Mouse (Mus musculus): Measurements from ENCODE around the gene Nav1. TPM values are rescaled to one million over a fixed set of nuclear protein-coding genes. Genes with fewer than 3 reads are reported as not detected.
A peak's percentile ranks its signal among the peaks of the same experiment; 100 is the strongest.

Gene Nav1
- total RNA-seq, 2 experiments from 2014 or later = 50.5 to 56.8 TPM

- no peak for DNase-seq (ENCODE audit: low spot score in 2 of 2)
Measured at GRCm38 (mm10) chr1:135617344-135617743, 10.2 kb upstream of the Nav1 start.

- DNase-seq (ENCODE audit: low spot score in 2 of 2) = peak in 1 of 2 experiments; percentile 41
Measured at GRCm38 (mm10) chr1:135615715-135616641, 8.9 kb upstream of the Nav1 start.

DNA sequence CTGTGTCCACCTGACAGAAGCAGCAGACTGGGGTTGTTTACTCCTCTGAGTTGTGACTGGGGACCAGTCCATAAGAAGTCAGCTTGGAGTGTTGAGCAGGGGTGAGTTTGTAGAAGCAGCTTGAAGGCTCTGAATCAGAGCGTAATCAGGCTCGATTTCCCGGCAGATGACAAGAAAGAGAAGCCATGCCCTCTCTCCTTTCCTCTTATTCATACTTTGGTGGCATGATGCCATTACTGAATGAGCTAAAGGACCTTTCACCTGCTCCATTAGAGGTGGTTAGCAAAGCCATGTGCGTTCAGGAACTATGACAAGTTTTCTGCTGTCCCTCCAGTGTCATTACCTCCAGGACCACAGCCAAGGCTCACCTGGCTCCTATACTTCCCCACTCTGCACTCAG, 2.5 kb upstream of the Nav1 start:
- DNase-seq (ENCODE audit: low spot score in 2 of 2) = no peak

DNA sequence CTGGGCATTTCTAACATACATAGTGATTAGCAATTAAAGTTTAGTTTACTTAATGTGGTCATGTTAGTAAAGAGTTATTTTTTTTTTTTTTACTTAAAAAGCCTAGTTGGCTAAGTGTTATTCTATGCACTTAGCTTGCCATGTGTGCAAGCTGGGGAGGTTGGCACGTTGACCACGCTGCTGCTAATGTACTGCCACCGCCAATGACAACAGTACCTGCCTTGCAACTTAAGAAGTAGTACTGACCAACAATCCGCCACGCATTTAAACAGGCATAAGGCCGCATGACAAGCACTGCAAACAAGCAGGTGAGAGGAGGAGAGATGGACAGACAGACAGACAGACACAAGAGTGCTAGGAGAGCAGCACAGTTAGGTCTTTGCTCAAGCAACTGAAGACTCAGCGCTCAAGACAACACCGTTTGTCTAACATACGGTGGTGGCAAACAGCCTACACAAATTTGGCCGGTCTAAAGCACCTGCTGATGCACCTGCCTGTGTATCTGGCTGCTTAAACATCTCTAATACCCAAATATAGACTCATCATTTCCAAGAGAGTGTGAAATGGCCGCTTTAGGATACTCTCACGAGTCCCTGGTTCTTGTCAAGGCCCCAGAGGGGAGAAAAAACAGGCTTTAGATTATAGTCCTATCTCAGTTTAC, 610 bp downstream of the Nav1 start:
- no peak for DNase-seq (ENCODE audit: low spot score in 2 of 2)

DNA sequence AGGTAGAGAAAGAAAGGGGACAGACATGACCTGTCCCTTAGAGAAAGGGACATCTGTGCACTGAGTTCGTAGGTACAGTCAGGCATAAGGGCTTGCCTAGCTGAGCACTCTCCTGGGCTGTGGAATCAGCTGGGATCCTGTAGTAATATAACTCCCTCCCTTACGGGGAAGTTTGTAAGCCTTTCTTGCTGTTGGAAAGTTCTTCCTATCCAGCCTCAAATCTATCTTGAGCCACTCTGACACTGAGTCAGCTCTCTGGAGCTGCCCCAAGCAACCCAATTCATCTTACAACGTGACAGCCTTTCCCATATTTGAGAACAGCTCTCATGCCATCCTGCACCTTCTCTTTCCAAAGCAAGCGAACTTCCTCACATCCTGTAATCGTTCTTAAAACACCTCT, 1.6 kb downstream of the Nav1 start:
- DNase-seq (ENCODE audit: low spot score in 2 of 2) = no peak

DNA sequence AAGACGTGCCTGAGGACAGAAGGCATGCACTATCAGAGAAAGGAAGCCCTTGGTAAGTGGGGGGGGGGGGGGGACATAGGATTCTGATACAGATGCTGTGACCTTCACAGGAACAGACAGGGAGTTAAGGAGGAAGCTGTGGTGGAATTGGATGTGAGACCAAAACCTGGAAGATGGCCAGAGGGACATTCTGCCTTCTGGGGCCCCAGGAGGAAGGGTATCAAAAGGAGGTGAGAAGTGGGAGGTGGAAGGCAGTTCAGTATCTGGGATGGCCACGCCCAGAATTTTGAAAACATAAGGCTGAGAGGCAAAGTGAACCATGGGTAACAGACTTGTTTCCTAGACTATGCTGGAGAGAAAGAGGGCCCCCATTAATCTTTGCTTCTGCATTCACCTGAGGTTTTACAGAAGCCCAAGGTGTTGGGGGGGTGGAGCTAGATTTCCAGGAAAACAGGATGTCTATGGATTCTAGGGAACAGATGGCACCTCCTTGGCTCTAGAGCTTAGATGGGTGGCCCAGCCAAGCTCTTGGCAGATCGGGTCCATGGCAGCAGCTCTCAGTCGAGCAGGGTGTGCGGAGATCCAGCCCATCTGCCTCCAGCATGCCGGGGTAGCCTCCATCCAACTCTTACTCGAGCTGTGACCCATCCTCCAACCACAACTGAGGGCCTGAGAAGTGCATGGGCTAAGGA, 2.6 kb downstream of the Nav1 start:
- peak in 1 of 2 experiments; percentile 76 for DNase-seq (ENCODE audit: low spot score in 2 of 2)

- DNase-seq (ENCODE audit: low spot score in 2 of 2) = no peak
Measured at GRCm38 (mm10) chr1:135603121-135603870, 3.8 kb downstream of the Nav1 start.

DNA sequence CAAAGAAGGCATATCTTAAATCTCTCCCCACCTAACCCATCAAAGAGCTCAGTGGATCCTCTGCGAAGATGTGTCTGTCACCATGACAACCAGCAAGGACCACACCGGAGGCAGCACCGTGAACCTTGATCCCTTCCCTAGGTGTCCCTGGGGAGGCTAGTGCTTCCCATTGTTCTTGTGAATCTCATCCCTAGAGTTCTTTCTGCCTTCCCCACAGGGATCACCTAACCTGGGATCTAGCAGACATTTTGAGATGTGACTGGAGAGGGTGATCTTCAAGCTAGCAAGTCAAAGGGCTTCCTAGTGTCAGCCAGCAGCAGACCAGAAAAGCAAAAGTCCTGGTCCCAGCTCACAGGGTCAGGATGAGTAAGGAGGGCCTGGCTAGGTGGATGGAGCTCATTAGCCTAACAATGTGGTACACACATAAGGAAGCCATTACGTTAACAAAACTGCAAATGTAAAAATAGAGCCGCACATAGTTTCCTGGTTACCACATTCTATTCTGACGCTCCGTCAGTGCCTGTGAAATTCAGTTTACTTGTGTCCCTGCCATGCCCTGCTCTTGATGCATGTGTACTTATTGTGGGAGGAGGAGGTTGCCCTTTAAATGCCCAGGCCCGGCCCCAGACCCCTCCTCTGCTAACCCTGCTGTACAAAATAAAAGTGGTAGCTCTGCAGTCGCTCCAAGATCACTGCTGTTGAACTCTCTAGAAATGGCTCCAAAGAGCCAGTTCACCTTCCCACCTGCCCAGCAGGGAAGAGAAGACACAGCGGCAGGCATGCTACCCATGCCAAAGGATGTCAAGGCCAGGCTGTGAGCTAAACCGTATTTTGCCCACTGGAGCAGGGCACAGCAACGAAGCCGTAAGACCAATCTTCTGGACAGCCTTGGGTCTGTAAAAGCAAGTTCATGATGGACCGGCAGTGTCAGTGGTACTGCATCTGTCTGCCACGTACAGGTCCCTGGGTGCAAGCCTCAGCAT, 6.8 kb downstream of the Nav1 start:
- DNase-seq (ENCODE audit: low spot score in 2 of 2) = no peak

GRCm38 (mm10) chr1:135598251-135598879, 8.7 kb downstream of the Nav1 start:
- no peak for DNase-seq (ENCODE audit: low spot score in 2 of 2)

DNA sequence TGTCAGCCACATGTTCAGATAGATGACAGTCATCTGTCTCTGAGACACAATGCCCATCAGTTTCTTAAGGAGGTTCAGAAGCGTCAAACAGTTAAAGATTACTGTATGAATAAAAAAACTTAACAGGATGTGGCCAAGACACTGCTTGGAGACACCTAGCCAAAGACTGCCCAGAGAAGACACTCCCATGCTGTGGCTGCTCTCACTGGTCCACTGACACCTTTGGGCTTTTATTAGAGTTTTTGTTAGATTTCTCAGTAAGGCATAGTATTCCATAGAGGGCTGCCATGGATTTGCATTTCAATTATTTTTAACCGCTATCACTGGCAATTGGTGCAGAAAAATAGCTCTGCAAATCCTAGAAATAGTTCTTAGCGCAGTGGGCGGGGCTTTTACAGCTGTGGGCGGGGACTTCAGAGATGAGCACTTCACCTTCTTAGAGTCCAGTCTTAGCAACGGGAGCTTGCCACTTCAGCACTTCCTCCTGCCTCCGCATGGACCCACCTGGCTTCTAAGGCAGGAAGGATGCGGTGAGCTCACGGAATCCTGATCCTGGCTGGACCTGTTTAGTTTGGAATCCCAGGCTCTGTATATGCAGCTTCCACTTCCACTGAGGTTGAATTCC, 12.7 kb downstream of the Nav1 start:
- no peak for DNase-seq (ENCODE audit: low spot score in 2 of 2)

DNA sequence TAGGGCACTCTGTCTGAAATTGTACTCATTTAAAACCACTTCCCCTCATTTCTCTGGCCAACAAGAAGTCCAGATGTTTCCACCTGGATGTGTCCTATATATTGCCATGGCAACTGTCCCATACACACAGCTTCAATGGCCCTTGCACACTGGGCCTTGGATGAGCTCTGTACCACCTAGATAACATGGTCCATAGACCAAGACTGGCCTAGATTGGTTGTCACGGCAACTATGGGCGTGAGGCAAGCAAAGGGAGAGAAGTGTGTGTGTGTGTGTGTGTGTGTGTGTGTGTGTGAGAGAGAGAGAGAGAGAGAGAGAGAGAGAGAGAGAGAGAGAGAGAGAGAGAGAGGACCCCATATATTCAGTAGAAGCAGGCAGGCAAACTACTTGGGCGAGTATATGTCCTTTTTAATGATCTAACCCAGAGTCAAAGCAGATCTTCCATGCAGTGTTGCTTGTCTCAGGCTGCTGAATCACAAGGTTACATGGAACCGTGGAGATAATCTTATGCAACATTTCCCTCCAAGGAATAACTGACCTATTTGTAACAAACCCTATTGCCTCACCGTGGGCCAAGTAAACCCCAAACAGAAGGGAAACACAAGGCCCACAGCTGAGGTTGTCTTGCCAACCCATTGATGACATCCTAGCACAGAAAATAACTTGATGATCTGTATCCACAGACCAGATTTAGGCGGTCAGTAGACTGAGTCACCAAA, 13.4 kb downstream of the Nav1 start:
- DNase-seq (ENCODE audit: low spot score in 2 of 2) = no peak

DNA sequence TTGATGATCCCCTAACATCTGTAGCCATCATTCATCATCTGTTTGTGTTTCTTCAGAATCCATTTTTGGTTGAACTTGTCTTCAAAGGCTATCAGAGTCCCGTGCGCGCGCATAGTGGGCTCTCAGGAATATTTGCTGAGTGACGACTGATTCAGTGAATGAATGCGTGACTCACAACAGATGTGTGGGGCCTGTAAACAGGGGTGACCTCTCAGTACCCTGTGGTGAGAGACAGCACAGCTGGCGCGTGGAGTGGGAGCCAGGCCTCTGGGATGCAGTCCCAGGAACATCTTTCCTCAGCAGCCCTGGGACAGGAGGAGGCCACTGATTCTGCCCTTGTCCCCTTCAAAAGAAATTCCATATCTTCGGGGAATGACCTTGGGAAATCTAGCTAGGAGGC, 16.3 kb downstream of the Nav1 start:
- DNase-seq (ENCODE audit: low spot score in 2 of 2) = no peak

- DNase-seq (ENCODE audit: low spot score in 2 of 2) = no peak
Measured at GRCm38 (mm10) chr1:135588973-135589372, 18.1 kb downstream of the Nav1 start.

DNA sequence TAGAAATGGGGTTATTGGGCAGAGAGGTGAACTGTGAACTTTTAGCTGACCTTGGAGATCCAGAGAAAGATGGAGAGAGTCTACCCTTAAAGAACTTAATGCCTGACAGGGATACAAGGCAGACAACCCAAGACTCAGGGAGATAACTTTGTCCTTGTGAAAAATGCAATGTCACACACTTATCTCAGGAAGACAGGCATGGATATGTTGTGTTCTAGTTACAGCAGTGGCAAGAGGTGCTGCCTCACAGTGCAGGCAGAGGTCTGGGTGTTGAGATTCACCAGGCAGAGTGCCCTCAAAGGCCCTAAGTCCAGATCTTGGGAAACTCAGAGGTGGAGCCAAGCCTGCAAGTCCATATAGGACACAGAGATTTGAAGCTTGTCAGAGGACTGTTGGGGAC, 20.2 kb downstream of the Nav1 start:
- DNase-seq (ENCODE audit: low spot score in 2 of 2) = no peak

- peak; percentile 64 to 72 for DNase-seq (ENCODE audit: low spot score in 2 of 2)
Measured at GRCm38 (mm10) chr1:135585573-135585972, 21.5 kb downstream of the Nav1 start.

GRCm38 (mm10) chr1:135584587-135585541, 22.2 kb downstream of the Nav1 start:
- DNase-seq (ENCODE audit: low spot score in 2 of 2) = peak in 1 of 2 experiments; percentile 67

Measured in layer of hippocampus, adult 18-20 months (tissue).